Mouse (Mus musculus): ENCODE results near the gene Slc38a2. TPM values are rescaled to one million over a fixed set of nuclear protein-coding genes. Genes with fewer than 3 reads are reported as not detected.

Gene Slc38a2
- polyA plus RNA-seq, 1 experiment from 2014 or later, result 29.6 TPM

GRCm38 (mm10) chr15:96655514-96655913 is 44.0 kb downstream of the Slc38a2 start:
- H3K27ac ChIP-seq (ENCODE audit: low read depth), result peak overlapping the region; percentile 85
- peak overlapping the region; percentile 44 for H3K4me2 ChIP-seq (ENCODE audit: low read depth, low read length)
- H3K4me1 ChIP-seq (ENCODE audit: insufficient read depth), result peaks cover under 1% of the 10 kb centered on the region; the same call in 1 of the 2 replicates
- H3K27me3 ChIP-seq (ENCODE audit: insufficient read depth, low read length), result no peaks in the 10 kb centered on the region
- H3K4me3 ChIP-seq (ENCODE audit: low read depth, low read length), result no peak overlapping the region
- no peaks in the 10 kb centered on the region for H3K36me3 ChIP-seq (replicated peaks; ENCODE audit: insufficient read depth, low read length)
- no peak overlapping the region for H3K9ac ChIP-seq (replicated peaks)
- DNase-seq, result peak; percentile 38
- 39% methylated on average over 14 of the region's 14 CpGs for WGBS (ENCODE audit: insufficient replicate concordance)
- ATAC-seq, result peak; percentile 44; the same call in 1 of the 2 replicates
- H3K9me3 ChIP-seq (ENCODE audit: low read length), result no peaks in the 10 kb centered on the region
- TF ChIP-seq EP300 (IDR thresholded peaks at IDR 0.05; ENCODE audit: low read depth), result no peak
- TF ChIP-seq CTCF (IDR thresholded peaks at IDR 0.05; ENCODE audit: low read depth), result no peak

- no peaks in the 10 kb centered on the region for H3K9me3 ChIP-seq (ENCODE audit: low read length)
- TF ChIP-seq CTCF (IDR thresholded peaks at IDR 0.05; ENCODE audit: low read depth), result no peak
- TF ChIP-seq EP300 (IDR thresholded peaks at IDR 0.05; ENCODE audit: low read depth), result no peak
- H3K9ac ChIP-seq (replicated peaks), result no peak overlapping the region
- H3K4me3 ChIP-seq (ENCODE audit: low read depth, low read length), result no peak overlapping the region
- no peaks in the 10 kb centered on the region for H3K36me3 ChIP-seq (replicated peaks; ENCODE audit: insufficient read depth, low read length)
- peak overlapping the region; percentile 85 for H3K27ac ChIP-seq (ENCODE audit: low read depth)
- peak overlapping the region; percentile 44 for H3K4me2 ChIP-seq (ENCODE audit: low read depth, low read length)
- ATAC-seq (peak; percentile 94), DNase-seq (peak; percentile 55)
- no peaks in the 10 kb centered on the region; the same call in 1 of the 2 replicates for H3K4me1 ChIP-seq (ENCODE audit: insufficient read depth)
- no peaks in the 10 kb centered on the region for H3K27me3 ChIP-seq (ENCODE audit: insufficient read depth, low read length)
- 26% methylated on average over 8 of the region's 8 CpGs for WGBS (ENCODE audit: insufficient replicate concordance)
Measured at GRCm38 (mm10) chr15:96654714-96655113, 44.8 kb downstream of the Slc38a2 start.

- Histone ChIP-seq H3K4me3 (ENCODE audit: low read depth, low read length) (no peak overlapping the region), H3K27ac (ENCODE audit: low read depth) (no peak overlapping the region), H3K27me3 (ENCODE audit: insufficient read depth, low read length) (no peaks in the 10 kb centered on the region), H3K4me1 (ENCODE audit: insufficient read depth) (no peaks in the 10 kb centered on the region; the same call in 1 of the 2 replicates), H3K4me2 (ENCODE audit: low read depth, low read length) (no peak overlapping the region), H3K9ac (replicated peaks) (no peak overlapping the region), H3K9me3 (ENCODE audit: low read length) (no peaks in the 10 kb centered on the region), H3K36me3 (replicated peaks; ENCODE audit: insufficient read depth, low read length) (no peaks in the 10 kb centered on the region)
- DNase-seq (no peak), ATAC-seq (no peak)
- WGBS (ENCODE audit: insufficient replicate concordance), result 89% methylated on average over 16 of the region's 16 CpGs
- TF ChIP-seq CTCF (IDR thresholded peaks at IDR 0.05; ENCODE audit: low read depth) (no peak), EP300 (IDR thresholded peaks at IDR 0.05; ENCODE audit: low read depth) (no peak)
Measured at GRCm38 (mm10) chr15:96653011-96653410, 46.5 kb downstream of the Slc38a2 start.

- DNase-seq (no peak), ATAC-seq (no peak)
- Histone ChIP-seq H3K4me3 (ENCODE audit: low read depth, low read length) (no peak overlapping the region), H3K27me3 (ENCODE audit: insufficient read depth, low read length) (no peaks in the 10 kb centered on the region), H3K36me3 (replicated peaks; ENCODE audit: insufficient read depth, low read length) (no peaks in the 10 kb centered on the region), H3K27ac (ENCODE audit: low read depth) (no peak overlapping the region), H3K4me2 (ENCODE audit: low read depth, low read length) (no peak overlapping the region), H3K9ac (replicated peaks) (no peak overlapping the region), H3K4me1 (ENCODE audit: insufficient read depth) (no peaks in the 10 kb centered on the region; the same call in 1 of the 2 replicates), H3K9me3 (ENCODE audit: low read length) (no peaks in the 10 kb centered on the region)
- WGBS (ENCODE audit: insufficient replicate concordance), result 86% methylated on average over 10 of the region's 10 CpGs
- TF ChIP-seq CTCF (IDR thresholded peaks at IDR 0.05; ENCODE audit: low read depth), result no peak
- TF ChIP-seq EP300 (IDR thresholded peaks at IDR 0.05; ENCODE audit: low read depth), result no peak
Measured at GRCm38 (mm10) chr15:96652531-96652930, 47.0 kb downstream of the Slc38a2 start.

- ATAC-seq (no peak), DNase-seq (no peak)
- WGBS (ENCODE audit: insufficient replicate concordance), result 36% methylated on average over 13 of the region's 15 CpGs
- H3K4me2 ChIP-seq (ENCODE audit: low read depth, low read length), result no peak overlapping the region
- H3K27ac ChIP-seq (ENCODE audit: low read depth), result no peak overlapping the region
- no peak for TF ChIP-seq CTCF (IDR thresholded peaks at IDR 0.05; ENCODE audit: low read depth)
- TF ChIP-seq EP300 (IDR thresholded peaks at IDR 0.05; ENCODE audit: low read depth), result no peak
- H3K27me3 ChIP-seq (ENCODE audit: insufficient read depth, low read length), result peaks cover 6% of the 10 kb centered on the region; the same call in 1 of the 2 replicates
- H3K9ac ChIP-seq (replicated peaks), result no peak overlapping the region
- no peaks in the 10 kb centered on the region for H3K9me3 ChIP-seq (ENCODE audit: low read length)
- H3K4me3 ChIP-seq (ENCODE audit: low read depth, low read length), result no peak overlapping the region
- no peaks in the 10 kb centered on the region for H3K36me3 ChIP-seq (replicated peaks; ENCODE audit: insufficient read depth, low read length)
- peaks cover 7% of the 10 kb centered on the region for H3K4me1 ChIP-seq (ENCODE audit: insufficient read depth)
Measured at GRCm38 (mm10) chr15:96647376-96647775, 52.2 kb downstream of the Slc38a2 start.

GRCm38 (mm10) chr15:96642436-96643405 is 56.8 kb downstream of the Slc38a2 start, which contains the start of gene Slc38a1:
Gene Slc38a1 (minus strand): TSS chr15:96642913.
- Histone ChIP-seq H3K27ac (ENCODE audit: low read depth) (peak within 1 kb of the TSS; percentile 85), H3K4me1 (ENCODE audit: insufficient read depth) (peaks cover 19% of the 10 kb centered on the region), H3K9ac (replicated peaks) (peak within 1 kb of the TSS; percentile 79), H3K27me3 (ENCODE audit: insufficient read depth, low read length) (peaks cover 7% of the 10 kb centered on the region; the same call in 1 of the 2 replicates), H3K4me2 (ENCODE audit: low read depth, low read length) (peak within 1 kb of the TSS; percentile 99), H3K4me3 (ENCODE audit: low read depth, low read length) (peak within 1 kb of the TSS; percentile 77), H3K9me3 (ENCODE audit: low read length) (no peaks in the 10 kb centered on the region), H3K36me3 (replicated peaks; ENCODE audit: insufficient read depth, low read length) (no peaks in the 10 kb centered on the region)
- peak; percentile 60 for ATAC-seq
- TF ChIP-seq CTCF (IDR thresholded peaks at IDR 0.05; ENCODE audit: low read depth), result no peak
- no peak for TF ChIP-seq EP300 (IDR thresholded peaks at IDR 0.05; ENCODE audit: low read depth)
- DNase-seq, result peak; percentile 67
- WGBS (ENCODE audit: insufficient replicate concordance), result under 1% methylated on average over 63 of the region's 70 CpGs
